Mouse (Mus musculus) adrenal gland, adult 10 weeks (tissue): Measurements from ENCODE around the gene Ftsj1. TPM values are rescaled to one million over a fixed set of nuclear protein-coding genes. Genes with fewer than 3 reads are reported as not detected.

Source experiments
- polyA plus RNA-seq: library from polyadenylated mRNA; stranded (reverse); fragments of 350-450 nt; fragmentation: Illumina TruSeq; extraction: RNeasy Lipid Tissue Mini Kit (QIAGEN cat#74804); gene quantifications from one replicate; pipeline ENCODE4 v1.2.3, GENCODE M21; 2014; ENCODE audit warnings: low read depth, low replicate concordance

Gene Ftsj1
- 12.4 TPM for polyA plus RNA-seq

DNA sequence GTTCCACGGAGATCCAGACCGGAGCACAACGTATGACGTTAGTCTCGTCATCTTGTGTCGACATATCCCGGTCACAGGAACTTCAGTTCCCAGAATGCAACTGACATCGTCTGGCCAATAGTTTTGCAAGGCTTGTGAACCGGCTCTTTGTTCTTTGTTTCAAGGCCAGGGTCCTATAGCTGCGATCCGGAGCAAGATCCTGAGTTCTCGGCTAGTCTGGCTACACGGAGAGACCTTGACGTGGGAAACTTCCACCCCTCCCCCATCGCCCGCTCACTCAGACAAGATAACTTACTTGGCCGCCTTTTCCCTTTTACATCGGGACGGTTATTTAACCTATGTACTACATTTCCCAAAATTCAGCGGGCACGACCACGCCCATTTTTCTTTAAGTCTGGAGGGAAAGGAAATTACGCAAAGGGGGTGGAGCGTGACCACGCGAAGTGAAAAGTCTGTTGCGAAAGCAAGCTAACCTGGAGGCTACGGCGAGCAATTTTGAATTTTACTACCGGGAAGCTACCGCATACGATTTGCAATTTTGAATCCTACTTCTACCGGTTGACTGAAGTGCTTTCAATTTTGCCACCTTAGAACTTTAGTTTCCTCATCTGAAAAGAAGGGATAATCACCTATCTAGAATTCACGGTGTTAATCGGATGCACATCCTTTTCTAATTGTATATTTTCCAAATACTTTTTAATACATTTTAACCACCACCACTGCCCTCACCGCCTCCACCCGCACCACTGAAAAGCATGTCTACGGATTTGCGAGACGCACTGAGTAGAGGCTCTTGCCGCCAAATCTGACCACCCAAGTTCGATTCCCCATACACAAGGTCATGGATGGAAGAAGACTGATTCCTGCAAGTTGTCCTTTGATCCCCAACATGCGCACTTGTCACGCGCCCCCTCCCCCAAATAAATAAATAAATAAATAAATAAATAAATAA is at the start of gene Ftsj1:
Gene Ftsj1 (minus strand): TSS at position 73 of the 952 bp plus-strand sequence.

GRCm38 (mm10) chrX:8271083-8271820 is 19.0 kb upstream of the Ftsj1 start, which contains the start of gene Slc38a5:
TSS of gene Slc38a5 (plus strand) at chrX:8271133.

DNA sequence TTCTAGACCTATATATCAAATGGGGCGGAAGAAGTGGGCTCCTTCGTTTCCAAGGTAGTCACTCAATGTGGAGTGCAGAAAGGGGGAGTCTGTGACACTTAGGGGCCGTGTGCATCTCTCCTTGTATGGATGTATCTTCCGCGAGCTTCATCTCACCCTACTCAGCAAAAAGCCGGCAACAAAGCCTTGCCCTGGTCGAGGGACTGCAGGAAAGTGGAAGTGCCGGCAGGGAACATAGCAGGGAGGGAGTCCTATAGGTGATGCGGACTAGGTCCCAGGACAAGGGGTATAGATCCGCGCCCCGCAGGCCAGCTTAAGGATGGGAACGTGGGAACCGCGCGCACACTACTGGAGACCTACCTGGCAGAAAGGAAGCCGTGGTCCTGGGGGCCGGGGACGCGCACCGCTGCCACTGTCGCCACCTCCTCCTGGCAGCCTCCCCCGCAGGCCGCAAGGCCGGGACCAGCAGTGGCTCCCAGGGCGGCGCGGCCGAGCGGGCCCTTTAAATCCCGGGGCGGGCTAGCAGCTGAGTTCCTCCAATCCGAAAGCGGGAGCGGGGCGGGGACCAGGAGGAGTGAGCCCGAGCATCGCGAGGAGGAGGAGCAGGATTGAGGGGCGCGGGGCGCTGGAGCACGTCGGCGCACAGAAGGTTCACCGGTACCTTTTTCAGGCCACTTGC is 46.1 kb downstream of the Ftsj1 start, which contains the start of gene Porcn:
Gene Porcn (minus strand): TSS at position 511 of the 679 bp plus-strand sequence.

GRCm38 (mm10) chrX:8193419-8193723 is 58.8 kb downstream of the Ftsj1 start, which contains the start of gene Ebp:
TSS of gene Ebp (minus strand) at chrX:8193512.

Other genes with a start within 250 kb of the Ftsj1 start
- gene Glod5, start 233.9 kb downstream of the Ftsj1 start, polyA plus RNA-seq = not detected
- 7.9 TPM for gene Suv39h1, start 177.6 kb downstream of the Ftsj1 start, polyA plus RNA-seq
- 0.64 TPM for gene Was, start 161.9 kb downstream of the Ftsj1 start, polyA plus RNA-seq
- gene Wdr13, start 119.5 kb downstream of the Ftsj1 start, polyA plus RNA-seq = 69.2 TPM
- gene Rbm3, start 106.5 kb downstream of the Ftsj1 start, polyA plus RNA-seq = 286 TPM
- 0.64 TPM for gene Tbc1d25, start 76.2 kb downstream of the Ftsj1 start, polyA plus RNA-seq
- 23.3 TPM for gene Ebp, start 58.9 kb downstream of the Ftsj1 start, polyA plus RNA-seq
- gene Porcn, start 45.9 kb downstream of the Ftsj1 start, polyA plus RNA-seq = 3.0 TPM
- gene Slc38a5, start 18.7 kb upstream of the Ftsj1 start, polyA plus RNA-seq = not detected
- not detected for gene Ssxb10, start 75.0 kb upstream of the Ftsj1 start, polyA plus RNA-seq
- not detected for gene Ssxb9, start 114.6 kb upstream of the Ftsj1 start, polyA plus RNA-seq
- not detected for gene Ssxb1, start 160.9 kb upstream of the Ftsj1 start, polyA plus RNA-seq
- not detected for gene Ssxb2, start 209.3 kb upstream of the Ftsj1 start, polyA plus RNA-seq